Mouse (Mus musculus) midbrain, embryonic 14.5 days (tissue): ENCODE results near the gene Stat5b. TPM values are rescaled to one million over a fixed set of nuclear protein-coding genes. Genes with fewer than 3 reads are reported as not detected.

Experiments
- ATAC-seq: fragments of 200-750 bp; cut with Nextera tagmentation; 2 replicates; pipeline ENCODE4 v1.8.0; 2017; ENCODE audit warnings: moderate number of reproducible peaks, moderate library complexity; ENCODE audit not compliant: low FRiP score, low TSS enrichment
- DNase-seq: peaks from one replicate; pipeline ENCODE4 v3.0.0-alpha.2; 2015
- H3K27ac ChIP-seq: fragments of 300-500 bp; sonication (generic); replicated peaks from 2 replicates; pipeline ENCODE4 v1.5.1; 2014; ENCODE audit warnings: mild to moderate bottlenecking, low read depth, low read length, moderate library complexity
- H3K27me3 ChIP-seq: fragments of 300-500 bp; sonication (generic); 2 replicates; pipeline ENCODE4 v1.6.1; 2014; ENCODE audit warnings: low read length, control low read depth, mixed read lengths; ENCODE audit not compliant: control insufficient read depth, insufficient read depth
- H3K36me3 ChIP-seq: fragments of 300-500 bp; sonication (generic); 2 replicates; pipeline ENCODE4 v1.6.1; 2014; ENCODE audit warnings: low read length, control low read depth; ENCODE audit not compliant: control insufficient read depth, insufficient read depth
- H3K4me1 ChIP-seq: fragments of 300-500 bp; sonication (generic); 2 replicates; pipeline ENCODE4 v1.6.1; 2014; ENCODE audit warnings: mild to moderate bottlenecking, antibody characterized with exemption, low read length, control low read depth; ENCODE audit not compliant: control insufficient read depth, insufficient read depth
- H3K4me2 ChIP-seq: fragments of 300-500 bp; sonication (generic); 2 replicates; pipeline ENCODE4 v1.6.1; 2014; ENCODE audit warnings: mild to moderate bottlenecking, low read length, moderate library complexity
- H3K4me3 ChIP-seq: fragments of 300-500 bp; sonication (generic); replicated peaks from 2 replicates; pipeline ENCODE4 v1.5.1; 2014; ENCODE audit warnings: low read depth, low read length
- H3K9ac ChIP-seq: fragments of 300-500 bp; sonication (generic); replicated peaks from 2 replicates; pipeline ENCODE4 v1.6.1; 2014; ENCODE audit warnings: mild to moderate bottlenecking, low read length, moderate library complexity
- H3K9me3 ChIP-seq: fragments of 300-500 bp; sonication (generic); 2 replicates; pipeline ENCODE4 v1.6.1; 2016; ENCODE audit warnings: low read length, control low read depth, mixed read lengths; ENCODE audit not compliant: control insufficient read depth
- WGBS: fragments of 180-500 bp; shearing (Covaris S2); extraction: QIAGEN DNeasy Blood & Tissue Kit; methylation state at CpG from one replicate; pipeline ENCODE4 v1.1.7; 2014; 5-methylcytosine and 5-hydroxymethylcytosine counted together
- polyA plus RNA-seq: library from polyadenylated mRNA; unstranded; fragments of >200 nt; fragmentation: Nextera tagmentation; extraction: Ambion mirVana; gene quantifications from 2 replicates; pipeline ENCODE4 v1.2.1, GENCODE M21; 2014

The Stat5b gene
- polyA plus RNA-seq, 1 experiment from 2014 or later, result 18.6 TPM

DNA sequence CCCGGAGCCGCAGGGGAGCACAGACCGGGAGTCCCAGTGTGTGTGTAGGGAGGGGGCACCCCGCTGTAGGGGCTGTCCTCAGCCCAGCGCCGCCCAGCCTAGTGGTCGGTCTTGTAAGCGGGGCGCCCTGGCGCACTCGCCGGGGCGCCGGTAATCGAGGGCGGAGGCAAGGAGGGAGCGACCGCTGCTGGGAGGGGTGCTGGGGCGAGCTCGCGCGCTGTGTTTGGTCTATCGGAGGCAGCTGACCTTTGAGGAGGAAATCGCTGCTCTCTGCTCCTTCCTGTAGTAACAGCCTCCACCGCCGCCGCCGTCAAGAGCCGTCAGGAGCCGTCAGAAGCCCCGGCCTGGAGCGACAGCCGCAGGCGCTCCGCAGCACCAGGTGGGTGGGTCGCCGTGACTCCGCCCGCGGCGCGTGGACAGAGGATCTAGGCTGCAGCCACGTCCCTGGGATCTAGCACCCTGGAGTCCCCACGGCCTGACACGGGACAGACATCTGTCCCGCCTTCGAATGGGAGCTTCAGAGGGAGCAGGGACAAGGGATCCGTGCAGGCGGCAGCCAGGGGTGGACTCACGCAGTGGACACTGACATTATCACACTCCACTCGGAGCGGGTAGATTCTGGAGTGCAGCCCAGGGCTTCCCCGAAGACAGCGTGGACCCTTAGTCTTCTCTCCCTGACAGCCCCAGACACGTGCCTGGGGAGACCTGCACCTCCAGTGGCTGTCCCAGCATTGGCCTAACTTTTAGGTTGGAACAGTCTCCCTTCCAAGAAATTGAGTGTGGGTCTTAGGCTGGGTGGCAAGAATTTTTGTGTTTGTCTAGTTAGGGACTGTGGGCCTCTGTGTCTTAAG, 9.9 kb upstream of the Stat5b start:
- H3K4me2 ChIP-seq, result peak overlapping the region; percentile 57
- no peaks in the 10 kb centered on the region for H3K36me3 ChIP-seq
- peak; percentile 70 for DNase-seq
- 3% methylated on average over 55 of the region's 55 CpGs for WGBS
- H3K4me3 ChIP-seq, result peak overlapping the region; percentile 38
- H3K9ac ChIP-seq, result peak overlapping the region; percentile 31; the same call in 1 of the 2 replicates
- peaks cover 14% of the 10 kb centered on the region for H3K27me3 ChIP-seq
- no peak overlapping the region for H3K27ac ChIP-seq
- ATAC-seq, result peak; percentile 43; the same call in 1 of the 2 replicates
- H3K9me3 ChIP-seq, result no peaks in the 10 kb centered on the region
- H3K4me1 ChIP-seq, result no peaks in the 10 kb centered on the region

DNA sequence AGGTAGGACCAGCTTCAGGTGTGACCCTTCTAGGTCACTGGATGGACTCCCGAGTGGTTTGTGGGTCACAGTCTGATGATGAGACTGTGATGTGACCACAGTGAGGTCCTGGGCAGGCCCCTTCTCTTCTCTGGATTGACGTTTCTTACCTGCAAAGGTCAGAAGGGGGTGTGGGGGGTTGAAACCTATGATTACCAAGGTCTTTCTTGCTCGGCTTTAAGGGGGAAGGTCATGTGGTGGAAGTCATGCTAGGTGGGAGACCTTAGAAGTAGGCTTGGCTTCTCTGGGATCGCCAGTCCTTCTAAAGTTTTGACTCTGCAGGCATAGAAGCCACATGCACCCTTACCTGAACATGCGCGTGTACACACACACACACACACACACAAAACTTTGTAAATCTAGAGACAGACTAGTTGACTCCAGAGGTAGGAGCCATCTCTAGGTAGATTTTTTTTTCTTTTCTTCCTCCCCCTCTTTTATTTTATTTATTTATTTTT, 9.1 kb upstream of the Stat5b start:
- ATAC-seq (no peak), DNase-seq (no peak)
- Histone ChIP-seq H3K4me1 (no peaks in the 10 kb centered on the region), H3K27ac (no peak overlapping the region), H3K9ac (0 out of 2 replicates have a peak overlapping the region, but pooled peaks have one; percentile 31), H3K9me3 (no peaks in the 10 kb centered on the region), H3K4me3 (peak overlapping the region; percentile 38), H3K36me3 (no peaks in the 10 kb centered on the region), H3K4me2 (peak overlapping the region; percentile 57), H3K27me3 (peaks cover 14% of the 10 kb centered on the region)
- WGBS, result 54% methylated on average over 6 of the region's 6 CpGs

DNA sequence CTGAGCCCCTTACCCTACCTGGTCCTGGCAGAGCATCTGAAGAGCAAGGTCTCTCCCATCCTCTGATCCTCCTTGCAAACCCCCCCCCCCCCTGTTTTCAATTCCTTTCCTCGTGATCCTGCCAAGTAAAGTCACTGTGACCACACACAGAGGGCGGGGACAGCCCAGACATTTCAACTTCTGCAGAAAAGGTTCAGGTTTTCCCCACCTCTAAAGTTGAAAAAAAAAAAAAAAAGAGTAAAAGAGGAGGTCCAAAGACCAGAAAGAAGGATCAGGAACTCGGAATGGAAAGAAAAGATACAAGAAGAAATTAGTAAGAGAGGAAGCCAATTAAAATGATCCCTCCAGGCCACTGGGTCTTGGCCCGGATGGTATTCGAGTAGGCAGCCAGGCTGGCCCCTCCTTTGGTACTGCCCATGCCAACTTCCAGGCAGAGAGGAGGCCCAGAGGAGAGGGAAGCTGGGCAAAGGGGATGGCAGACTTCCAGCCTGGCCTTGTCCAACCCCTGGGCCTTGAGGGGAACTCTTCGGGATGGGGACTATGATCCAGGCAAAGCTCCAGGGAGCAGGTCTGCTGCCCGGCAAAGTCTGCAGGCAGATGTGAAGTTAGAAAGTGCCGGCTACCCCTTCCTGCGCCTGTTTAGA, 8.5 kb upstream of the Stat5b start, which contains the start of gene Stat5a:
Gene Stat5a (plus strand): TSS at position 417 of the 644 bp plus-strand sequence.
- H3K27ac ChIP-seq, result no peak within 1 kb of the TSS
- no peaks in the 10 kb centered on the region for H3K4me1 ChIP-seq
- peak within 1 kb of the TSS; percentile 38 for H3K4me3 ChIP-seq
- no peaks in the 10 kb centered on the region for H3K36me3 ChIP-seq
- H3K27me3 ChIP-seq, result peaks cover 17% of the 10 kb centered on the region
- no peak for ATAC-seq
- H3K9ac ChIP-seq, result peak within 1 kb of the TSS; percentile 31; the same call in 1 of the 2 replicates
- DNase-seq, result no peak
- H3K4me2 ChIP-seq, result peak within 1 kb of the TSS; percentile 57
- whole genome bisulfite sequencing, result 63% methylated on average over 9 of the region's 9 CpGs
- no peaks in the 10 kb centered on the region for H3K9me3 ChIP-seq

DNA sequence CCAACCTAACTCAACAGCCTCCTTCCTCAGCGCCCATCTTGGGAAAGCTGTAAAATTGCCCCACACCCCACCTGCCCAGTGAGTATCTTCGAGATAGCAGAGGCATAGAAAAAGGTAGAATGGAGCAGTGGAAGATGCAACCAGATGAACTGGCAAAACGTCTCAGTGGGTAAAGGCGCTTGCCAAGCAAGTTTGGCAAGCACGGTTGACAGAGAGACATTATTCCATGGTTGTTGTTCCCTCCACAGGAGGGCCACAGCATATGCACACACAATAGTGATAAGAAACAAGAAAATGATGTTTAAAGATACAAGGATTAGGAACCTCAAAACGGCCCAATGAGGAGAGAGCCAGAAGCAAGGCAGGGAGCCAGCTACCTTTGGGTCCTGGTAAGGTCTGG, 7.4 kb upstream of the Stat5b start:
- Histone ChIP-seq H3K4me3 (no peak overlapping the region), H3K27ac (no peak overlapping the region), H3K9me3 (no peaks in the 10 kb centered on the region), H3K9ac (no peak overlapping the region), H3K36me3 (no peaks in the 10 kb centered on the region), H3K27me3 (peaks cover 22% of the 10 kb centered on the region), H3K4me2 (no peak overlapping the region), H3K4me1 (no peaks in the 10 kb centered on the region)
- WGBS, result 71% methylated on average over 6 of the region's 6 CpGs
- ATAC-seq (no peak), DNase-seq (no peak)

DNA sequence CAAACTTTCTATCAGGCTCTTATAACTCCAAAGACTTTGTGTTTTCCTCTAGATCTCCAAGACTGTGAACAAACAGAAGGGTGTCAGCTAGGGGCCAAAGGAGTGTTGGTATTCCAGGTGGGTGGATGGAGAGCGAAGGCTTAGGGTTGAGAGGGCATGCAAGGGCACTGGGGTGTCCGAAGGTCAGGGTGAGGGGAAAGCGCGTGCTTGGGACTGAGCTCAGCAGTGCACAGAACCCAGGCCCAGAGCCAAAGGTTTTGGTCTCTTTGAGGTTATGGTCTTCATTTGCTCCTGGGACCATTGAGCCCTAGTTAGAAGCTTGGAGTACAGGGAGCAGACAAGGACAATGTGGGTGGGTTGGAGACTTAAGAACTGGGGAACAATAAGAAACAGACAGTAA, 4.7 kb upstream of the Stat5b start:
- peaks cover 16% of the 10 kb centered on the region for H3K27me3 ChIP-seq
- H3K9ac ChIP-seq, result no peak overlapping the region
- 81% methylated on average over 4 of the region's 4 CpGs for WGBS
- no peak overlapping the region for H3K4me2 ChIP-seq
- DNase-seq (no peak), ATAC-seq (no peak)
- H3K27ac ChIP-seq, result no peak overlapping the region
- H3K4me3 ChIP-seq, result no peak overlapping the region
- 0 out of 2 replicates have a peak, but pooled peaks cover 5% of the 10 kb centered on the region for H3K4me1 ChIP-seq
- no peaks in the 10 kb centered on the region for H3K36me3 ChIP-seq
- H3K9me3 ChIP-seq, result no peaks in the 10 kb centered on the region

DNA sequence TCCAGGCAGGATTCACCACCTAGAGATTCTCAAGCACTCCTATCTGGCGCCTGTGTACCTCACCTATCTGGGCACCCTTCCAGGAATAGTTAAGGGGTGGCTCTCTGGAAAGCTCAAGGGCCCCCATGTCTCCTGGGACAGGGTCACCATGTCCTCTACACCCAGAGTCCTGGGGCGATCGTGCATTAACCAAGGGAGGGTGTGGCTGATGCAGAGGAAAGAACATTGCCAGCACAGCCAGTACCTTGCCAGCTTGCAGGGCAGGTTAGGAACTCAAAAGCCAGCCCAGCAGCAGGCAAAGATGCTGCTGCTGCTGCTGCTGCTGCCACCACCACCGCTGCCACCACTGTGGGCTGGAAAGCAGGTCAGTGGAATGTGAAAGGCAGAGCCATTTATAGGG, 3.7 kb upstream of the Stat5b start:
- DNase-seq (no peak), ATAC-seq (no peak)
- Histone ChIP-seq H3K4me1 (peaks cover 7% of the 10 kb centered on the region), H3K9ac (no peak overlapping the region), H3K4me2 (no peak overlapping the region), H3K4me3 (no peak overlapping the region), H3K9me3 (no peaks in the 10 kb centered on the region), H3K36me3 (no peaks in the 10 kb centered on the region), H3K27me3 (peaks cover 11% of the 10 kb centered on the region), H3K27ac (no peak overlapping the region)
- WGBS, result 57% methylated on average over 4 of the region's 4 CpGs

DNA sequence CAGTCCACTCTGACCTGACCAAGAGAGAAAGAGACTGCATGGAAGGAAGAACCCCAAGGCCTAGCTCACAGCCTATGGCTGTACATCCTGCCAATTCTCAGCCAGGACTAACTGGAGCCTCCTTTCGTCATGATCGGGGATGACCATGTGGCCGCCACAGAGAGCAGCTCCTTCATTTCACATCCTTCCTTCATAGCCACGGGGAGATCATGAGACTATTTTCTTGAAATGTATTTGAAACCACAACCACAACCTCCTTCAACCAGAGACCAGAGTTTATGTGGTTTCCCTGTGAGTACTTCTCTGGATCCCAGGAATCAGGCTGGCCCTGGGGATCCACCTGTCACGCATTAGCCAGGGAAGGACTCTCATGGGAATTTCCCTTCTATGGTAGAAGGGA, 2.5 kb upstream of the Stat5b start:
- Histone ChIP-seq H3K9ac (no peak overlapping the region), H3K27ac (no peak overlapping the region), H3K4me2 (no peak overlapping the region), H3K36me3 (no peaks in the 10 kb centered on the region), H3K9me3 (no peaks in the 10 kb centered on the region), H3K4me1 (peaks cover 20% of the 10 kb centered on the region), H3K27me3 (peaks cover 10% of the 10 kb centered on the region), H3K4me3 (no peak overlapping the region)
- ATAC-seq (no peak), DNase-seq (no peak)
- WGBS, result 86% methylated on average over 5 of the region's 5 CpGs

DNA sequence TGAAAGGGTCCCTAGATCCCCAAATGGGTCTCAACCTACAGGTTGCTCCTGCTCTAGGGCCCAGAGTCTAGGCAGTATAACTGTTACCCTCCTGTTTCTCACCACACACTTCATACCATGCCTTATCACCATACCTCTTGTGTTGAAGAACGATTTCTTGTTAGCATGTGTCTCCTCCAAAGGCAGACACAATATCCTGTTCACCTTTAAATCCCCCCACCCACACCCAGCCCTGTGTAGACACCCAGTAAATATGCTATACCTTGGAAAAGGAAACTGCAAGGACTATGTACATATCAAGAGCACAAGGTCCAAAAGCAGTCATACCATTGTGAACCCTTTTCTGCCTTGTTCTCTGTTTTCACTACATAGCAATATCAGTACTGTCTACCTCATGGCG, 1.6 kb upstream of the Stat5b start:
- ATAC-seq, result no peak
- Histone ChIP-seq H3K27me3 (peaks cover 10% of the 10 kb centered on the region), H3K9ac (no peak overlapping the region), H3K9me3 (no peaks in the 10 kb centered on the region), H3K4me3 (no peak overlapping the region), H3K36me3 (no peaks in the 10 kb centered on the region), H3K4me2 (no peak overlapping the region), H3K4me1 (peaks cover 20% of the 10 kb centered on the region), H3K27ac (no peak overlapping the region)
- WGBS, result 91% methylated on average over 2 of the region's 2 CpGs
- no peak for DNase-seq
